Mouse (Mus musculus) cerebellum, adult 2 months (tissue): ENCODE results near the gene Slc26a11.

Experiments
- CTCF ChIP-seq: fragments of 200-500 bp; IDR thresholded peaks from 2 replicates; pipeline ENCODE4 v1.5.1; 2011; ENCODE audit warnings: low read depth, mild to moderate bottlenecking, control low read depth, low read length, moderate library complexity, borderline replicate concordance; ENCODE audit not compliant: insufficient read depth
- POLR2A ChIP-seq: fragments of 200-500 bp; IDR thresholded peaks from 2 replicates; pipeline ENCODE4 v1.6.1; 2011; ENCODE audit warnings: low read length, control low read depth, borderline replicate concordance; ENCODE audit not compliant: insufficient read depth

DNA sequence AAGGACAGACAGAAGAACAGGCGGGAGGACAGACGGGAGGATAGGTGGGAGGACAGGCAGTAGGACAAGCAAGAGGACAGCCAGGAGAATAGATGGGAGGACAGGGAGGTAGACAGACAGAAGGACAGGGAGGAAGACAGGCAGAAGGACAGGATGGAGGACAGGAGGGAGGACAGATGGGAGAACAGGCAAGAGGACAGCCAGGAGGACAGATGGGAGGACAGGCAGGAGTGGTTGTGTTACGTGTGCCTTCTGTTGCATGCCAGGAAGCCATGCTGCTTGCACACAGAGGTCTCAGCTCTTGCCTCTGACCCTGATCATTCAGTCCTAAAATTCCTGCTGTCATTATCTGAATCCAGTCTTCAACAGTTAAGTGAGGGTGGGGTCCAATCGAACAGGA is 1.4 kb upstream of the Slc26a11 start:
- TF ChIP-seq POLR2A (no peak), CTCF (no peak)
